Mouse (Mus musculus): ENCODE results near the gene Tmeff2. TPM values are rescaled to one million over a fixed set of nuclear protein-coding genes. Genes with fewer than 3 reads are reported as not detected.

The Tmeff2 gene
- total and polyA plus RNA-seq, 2 experiments from 2014 or later = 37.8 to 62.1 TPM

GRCm38 (mm10) chr1:51189008-51189407 lies 288.6 kb downstream of the Tmeff2 start:
- Histone ChIP-seq H3K9me3 (ENCODE audit: low read length) (no peaks in the 10 kb centered on the region), H3K4me2 (ENCODE audit: low read depth, low read length) (no peak overlapping the region), H3K4me1 (ENCODE audit: insufficient read depth, low read length) (no peaks in the 10 kb centered on the region), H3K27me3 (ENCODE audit: insufficient read depth, low read length) (no peaks in the 10 kb centered on the region), H3K4me3 (ENCODE audit: low read length) (no peak overlapping the region), H3K27ac (no peak overlapping the region), H3K36me3 (ENCODE audit: insufficient read depth, low read length) (no peaks in the 10 kb centered on the region), H3K9ac (replicated peaks; ENCODE audit: low read length) (no peak overlapping the region)
- 91% methylated on average over 5 of the region's 5 CpGs for WGBS
- TF ChIP-seq CTCF (IDR thresholded peaks at IDR 0.05; ENCODE audit: low read depth) = no peak
- no peak for ATAC-seq
- DNase-seq (ENCODE audit: low spot score) = no peak

- Histone ChIP-seq H3K27ac (no peak overlapping the region), H3K4me2 (ENCODE audit: low read depth, low read length) (no peak overlapping the region), H3K9me3 (ENCODE audit: low read length) (no peaks in the 10 kb centered on the region), H3K36me3 (ENCODE audit: insufficient read depth, low read length) (no peaks in the 10 kb centered on the region), H3K27me3 (ENCODE audit: insufficient read depth, low read length) (no peaks in the 10 kb centered on the region), H3K4me1 (ENCODE audit: insufficient read depth, low read length) (no peaks in the 10 kb centered on the region), H3K4me3 (ENCODE audit: low read length) (no peak overlapping the region), H3K9ac (replicated peaks; ENCODE audit: low read length) (no peak overlapping the region)
- DNase-seq (ENCODE audit: low spot score) = no peak
- no peak for TF ChIP-seq CTCF (IDR thresholded peaks at IDR 0.05; ENCODE audit: low read depth)
- no peak for ATAC-seq
Observed at GRCm38 (mm10) chr1:51191253-51191652, 290.8 kb downstream of the Tmeff2 start.

- ATAC-seq (no peak), DNase-seq (ENCODE audit: low spot score) (no peak)
- H3K9me3 ChIP-seq (ENCODE audit: low read length) = no peaks in the 10 kb centered on the region
- no peak overlapping the region for H3K4me2 ChIP-seq (ENCODE audit: low read depth, low read length)
- no peaks in the 10 kb centered on the region for H3K36me3 ChIP-seq (ENCODE audit: insufficient read depth, low read length)
- no peak for TF ChIP-seq CTCF (IDR thresholded peaks at IDR 0.05; ENCODE audit: low read depth)
- H3K4me1 ChIP-seq (ENCODE audit: insufficient read depth, low read length) = no peaks in the 10 kb centered on the region
- no peak overlapping the region for H3K4me3 ChIP-seq (ENCODE audit: low read length)
- no peaks in the 10 kb centered on the region for H3K27me3 ChIP-seq (ENCODE audit: insufficient read depth, low read length)
- 62% methylated on average over 6 of the region's 6 CpGs for WGBS
- no peak overlapping the region for H3K27ac ChIP-seq
- H3K9ac ChIP-seq (replicated peaks; ENCODE audit: low read length) = no peak overlapping the region
Observed at GRCm38 (mm10) chr1:51191872-51192613, 291.6 kb downstream of the Tmeff2 start.

- H3K4me2 ChIP-seq (ENCODE audit: low read depth, low read length) = no peak overlapping the region
- DNase-seq (ENCODE audit: low spot score) (no peak), ATAC-seq (no peak)
- no peaks in the 10 kb centered on the region for H3K9me3 ChIP-seq (ENCODE audit: low read length)
- TF ChIP-seq CTCF (IDR thresholded peaks at IDR 0.05; ENCODE audit: low read depth) = no peak
- H3K36me3 ChIP-seq (ENCODE audit: insufficient read depth, low read length) = no peaks in the 10 kb centered on the region
- H3K4me3 ChIP-seq (ENCODE audit: low read length) = no peak overlapping the region
- no peak overlapping the region for H3K27ac ChIP-seq
- 75% methylated on average over 11 of the region's 11 CpGs for WGBS
- no peak overlapping the region for H3K9ac ChIP-seq (replicated peaks; ENCODE audit: low read length)
- no peaks in the 10 kb centered on the region for H3K27me3 ChIP-seq (ENCODE audit: insufficient read depth, low read length)
- H3K4me1 ChIP-seq (ENCODE audit: insufficient read depth, low read length) = no peaks in the 10 kb centered on the region
Observed at GRCm38 (mm10) chr1:51199088-51199830, 298.8 kb downstream of the Tmeff2 start.

GRCm38 (mm10) chr1:51199954-51200353 lies 299.5 kb downstream of the Tmeff2 start:
- Histone ChIP-seq H3K36me3 (ENCODE audit: insufficient read depth, low read length) (no peaks in the 10 kb centered on the region), H3K4me1 (ENCODE audit: insufficient read depth, low read length) (no peaks in the 10 kb centered on the region), H3K4me3 (ENCODE audit: low read length) (no peak overlapping the region), H3K27ac (no peak overlapping the region), H3K27me3 (ENCODE audit: insufficient read depth, low read length) (no peaks in the 10 kb centered on the region), H3K9me3 (ENCODE audit: low read length) (no peaks in the 10 kb centered on the region), H3K4me2 (ENCODE audit: low read depth, low read length) (no peak overlapping the region), H3K9ac (replicated peaks; ENCODE audit: low read length) (no peak overlapping the region)
- no peak for DNase-seq (ENCODE audit: low spot score)
- TF ChIP-seq CTCF (IDR thresholded peaks at IDR 0.05; ENCODE audit: low read depth) = no peak
- 85% methylated on average over 3 of the region's 3 CpGs for WGBS
- no peak for ATAC-seq

GRCm38 (mm10) chr1:51215631-51216030 lies 315.2 kb downstream of the Tmeff2 start:
- no peak for TF ChIP-seq CTCF (IDR thresholded peaks at IDR 0.05; ENCODE audit: low read depth)
- 75% methylated on average over 3 of the region's 3 CpGs for WGBS
- DNase-seq (ENCODE audit: low spot score) (no peak), ATAC-seq (no peak)
- no peaks in the 10 kb centered on the region for H3K36me3 ChIP-seq (ENCODE audit: insufficient read depth, low read length)
- H3K9me3 ChIP-seq (ENCODE audit: low read length) = no peaks in the 10 kb centered on the region
- H3K4me2 ChIP-seq (ENCODE audit: low read depth, low read length) = no peak overlapping the region
- H3K27ac ChIP-seq = no peak overlapping the region
- H3K27me3 ChIP-seq (ENCODE audit: insufficient read depth, low read length) = no peaks in the 10 kb centered on the region
- H3K9ac ChIP-seq (replicated peaks; ENCODE audit: low read length) = no peak overlapping the region
- no peak overlapping the region for H3K4me3 ChIP-seq (ENCODE audit: low read length)
- H3K4me1 ChIP-seq (ENCODE audit: insufficient read depth, low read length) = peaks cover 6% of the 10 kb centered on the region; the same call in 1 of the 2 replicates

Data from hindbrain, postnatal 0 days (tissue).